Mouse (Mus musculus) stomach, postnatal 0 days (tissue): ENCODE measurements around the gene Traf3ip3. TPM values are rescaled to one million over a fixed set of nuclear protein-coding genes. Genes with fewer than 3 reads are reported as not detected.

ENCODE experiments used
- ATAC-seq: fragments of 200-750 bp; cut with Nextera tagmentation; 2 replicates; pipeline ENCODE4 v1.8.0; 2017; ENCODE audit not compliant: low FRiP score, low TSS enrichment
- DNase-seq: peaks from one replicate; pipeline ENCODE4 v3.0.0-alpha.2; 2016; ENCODE audit warnings: low spot score
- H3K27ac ChIP-seq: fragments of 300-500 bp; sonication (generic); replicated peaks from 2 replicates; pipeline ENCODE4 v1.5.1; 2014; ENCODE audit warnings: mild to moderate bottlenecking, control low read depth
- H3K27me3 ChIP-seq: fragments of 300-500 bp; sonication (generic); 2 replicates; pipeline ENCODE4 v1.6.1; 2014; ENCODE audit warnings: low read length; ENCODE audit not compliant: control insufficient read depth, insufficient read depth
- H3K36me3 ChIP-seq: fragments of 300-500 bp; sonication (generic); 2 replicates; pipeline ENCODE4 v1.6.1; 2014; ENCODE audit warnings: low read length, mixed read lengths; ENCODE audit not compliant: control insufficient read depth, insufficient read depth
- H3K4me1 ChIP-seq: fragments of 300-500 bp; sonication (generic); replicated peaks from 2 replicates; pipeline ENCODE4 v1.6.1; 2014; ENCODE audit warnings: antibody characterized with exemption; ENCODE audit not compliant: control insufficient read depth, insufficient read depth
- H3K4me2 ChIP-seq: fragments of 300-500 bp; sonication (generic); replicated peaks from 2 replicates; pipeline ENCODE4 v1.6.1; 2014; ENCODE audit warnings: low read depth, mild to moderate bottlenecking, control low read depth, moderate library complexity
- H3K4me3 ChIP-seq: fragments of 300-500 bp; sonication (generic); 2 replicates; pipeline ENCODE4 v1.5.1; 2014; ENCODE audit warnings: low read depth, low read length, control low read depth
- H3K9ac ChIP-seq: fragments of 300-500 bp; sonication (generic); 2 replicates; pipeline ENCODE4 v1.6.1; 2014; ENCODE audit warnings: mild to moderate bottlenecking, low read length, control low read depth, mixed read lengths
- H3K9me3 ChIP-seq: fragments of 300-500 bp; sonication (generic); 2 replicates; pipeline ENCODE4 v1.6.1; 2016; ENCODE audit warnings: low read length; ENCODE audit not compliant: control insufficient read depth
- CTCF ChIP-seq: IDR thresholded peaks from 2 replicates; pipeline ENCODE4 v1.5.1; 2016; ENCODE audit warnings: antibody characterized with exemption, low read depth, mild to moderate bottlenecking, moderate library complexity
- EP300 ChIP-seq: optimal IDR thresholded peaks from 2 replicates; pipeline ENCODE3; 2016; ENCODE audit warnings: antibody characterized with exemption
- WGBS: fragments of 180-500 bp; shearing (Covaris S2); extraction: QIAGEN DNeasy Blood & Tissue Kit; methylation state at CpG from one replicate; pipeline ENCODE4 v1.1.7; 2014; 5-methylcytosine and 5-hydroxymethylcytosine counted together
- polyA plus RNA-seq: library from polyadenylated mRNA; unstranded; fragments of >200 nt; fragmentation: Nextera tagmentation; extraction: Ambion mirVana; gene quantifications from 2 replicates; pipeline ENCODE4 v1.2.1, GENCODE M21; 2015

Gene Traf3ip3
- polyA plus RNA-seq, 1 experiment from 2014 or later: 1.8 TPM

DNA sequence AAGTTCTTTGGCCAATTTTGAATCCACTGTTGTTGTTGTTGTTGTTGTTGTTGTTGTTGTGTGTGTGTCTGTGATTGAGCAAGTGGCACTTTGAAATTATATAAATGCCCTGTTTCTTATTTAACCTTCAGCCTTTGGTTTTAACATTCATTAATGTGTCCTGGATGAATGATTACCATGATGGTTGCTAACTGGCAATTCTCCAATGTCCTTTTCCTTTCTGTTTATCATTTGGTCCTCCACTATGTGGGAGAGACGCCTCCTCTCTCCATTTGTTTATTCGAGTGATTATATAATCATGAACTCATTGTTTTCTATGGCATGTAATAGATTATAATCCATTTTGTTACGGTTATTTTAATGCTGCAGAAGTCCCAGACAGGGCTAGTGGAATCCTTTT, 29.0 kb upstream of the Traf3ip3 start:
- Histone ChIP-seq H3K9ac (no peak overlapping the region), H3K27me3 (no peaks in the 10 kb centered on the region), H3K4me1 (no peaks in the 10 kb centered on the region), H3K4me3 (no peak overlapping the region), H3K36me3 (no peaks in the 10 kb centered on the region), H3K27ac (no peak overlapping the region), H3K4me2 (no peak overlapping the region), H3K9me3 (no peaks in the 10 kb centered on the region)
- WGBS: 30% methylated on average over 3 of the region's 3 CpGs
- TF ChIP-seq CTCF: no peak
- TF ChIP-seq EP300: no peak
- DNase-seq (no peak), ATAC-seq (no peak)

DNA sequence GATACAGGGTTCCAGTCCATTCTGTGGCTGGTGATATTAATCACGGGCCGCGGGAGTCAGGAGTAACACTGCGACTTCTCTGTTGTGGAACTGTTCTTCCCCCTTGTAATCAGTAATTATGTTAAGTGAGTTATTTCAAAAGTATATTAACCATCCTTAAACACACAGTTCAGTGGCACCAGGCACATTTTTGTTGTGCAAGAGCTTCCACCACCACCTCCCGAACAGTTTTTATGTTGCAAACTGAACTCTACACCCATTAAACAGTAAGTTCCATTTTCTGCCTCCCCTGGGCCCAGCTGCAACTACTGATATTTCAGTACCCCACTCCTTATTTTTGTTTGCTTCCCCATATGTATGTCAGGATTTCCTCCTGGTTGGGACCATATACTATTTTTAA, 28.1 kb upstream of the Traf3ip3 start:
- DNase-seq: no peak
- Histone ChIP-seq H3K4me3 (no peak overlapping the region), H3K27ac (no peak overlapping the region), H3K9me3 (no peaks in the 10 kb centered on the region), H3K27me3 (no peaks in the 10 kb centered on the region), H3K4me1 (no peaks in the 10 kb centered on the region), H3K36me3 (no peaks in the 10 kb centered on the region), H3K9ac (no peak overlapping the region), H3K4me2 (no peak overlapping the region)
- WGBS: 93% methylated on average over 5 of the region's 5 CpGs
- no peak for TF ChIP-seq EP300
- TF ChIP-seq CTCF: no peak
- ATAC-seq: no peak

DNA sequence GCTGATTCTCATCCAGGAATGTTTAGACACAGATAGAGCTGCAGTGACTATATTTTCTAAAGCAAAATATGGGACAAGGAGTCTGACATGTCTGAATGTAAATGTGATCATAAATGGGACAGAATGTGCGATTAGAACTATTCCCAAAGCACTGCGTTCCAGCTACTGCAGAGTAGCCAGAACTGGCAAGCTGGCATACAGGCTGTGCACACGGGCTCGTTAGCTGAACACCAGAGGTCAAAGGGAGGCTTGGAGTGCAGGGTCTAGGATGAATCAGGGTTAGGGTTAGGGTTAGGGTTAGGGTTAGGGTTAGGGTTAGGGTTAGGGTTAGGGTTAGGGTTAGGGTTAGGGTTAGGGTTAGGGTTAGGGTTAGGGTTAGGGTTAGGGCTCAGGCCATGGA, 26.0 kb upstream of the Traf3ip3 start:
- 77% methylated on average over 4 of the region's 4 CpGs for WGBS
- Histone ChIP-seq H3K27ac (no peak overlapping the region), H3K4me2 (no peak overlapping the region), H3K4me3 (no peak overlapping the region), H3K9ac (no peak overlapping the region), H3K36me3 (no peaks in the 10 kb centered on the region), H3K27me3 (no peaks in the 10 kb centered on the region), H3K9me3 (no peaks in the 10 kb centered on the region), H3K4me1 (no peaks in the 10 kb centered on the region)
- TF ChIP-seq CTCF: no peak
- no peak for TF ChIP-seq EP300
- DNase-seq (no peak), ATAC-seq (no peak)

DNA sequence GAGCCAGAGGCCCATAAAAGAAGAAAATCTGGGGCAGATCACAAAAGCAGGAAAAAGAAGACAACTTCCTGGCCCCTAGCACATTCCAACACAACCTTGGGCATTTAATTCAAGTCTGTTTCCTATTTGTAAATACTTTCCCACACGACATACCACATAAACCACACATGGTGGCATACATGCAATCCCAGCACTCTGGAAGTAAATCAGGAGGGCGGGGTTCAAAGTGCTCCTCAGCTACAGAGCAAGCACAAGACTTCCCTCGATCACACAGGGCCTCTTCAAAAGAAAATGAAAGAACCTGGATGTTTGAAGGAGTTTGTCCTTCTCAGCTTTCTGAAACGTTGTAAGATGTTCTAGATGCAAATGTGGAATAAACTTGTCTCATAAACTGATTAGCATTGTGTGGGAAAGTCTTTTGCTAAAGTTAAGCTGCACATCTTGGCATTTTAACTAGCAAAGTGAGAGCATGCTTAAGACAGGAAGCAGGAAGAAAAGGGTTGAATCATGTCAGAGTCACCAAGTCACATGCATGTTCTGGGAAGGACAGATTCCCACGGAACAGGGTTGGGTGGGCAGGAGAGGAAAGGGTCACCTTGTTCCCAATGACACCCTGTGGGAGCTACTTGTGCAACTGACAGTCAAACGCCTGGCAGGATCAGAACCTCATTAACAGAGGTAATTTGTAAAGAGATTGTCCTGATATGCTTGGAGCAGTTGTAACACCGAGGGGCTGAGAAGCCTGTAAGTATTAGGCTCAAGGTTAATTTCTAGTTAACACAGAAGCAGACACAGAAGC, 25.4 kb upstream of the Traf3ip3 start:
- Histone ChIP-seq H3K9me3 (no peaks in the 10 kb centered on the region), H3K9ac (no peak overlapping the region), H3K27me3 (no peaks in the 10 kb centered on the region), H3K4me1 (no peaks in the 10 kb centered on the region), H3K36me3 (no peaks in the 10 kb centered on the region), H3K4me3 (no peak overlapping the region), H3K4me2 (no peak overlapping the region), H3K27ac (no peak overlapping the region)
- TF ChIP-seq EP300 (no peak), CTCF (no peak)
- DNase-seq (no peak), ATAC-seq (no peak)
- WGBS: 39% methylated on average over 7 of the region's 7 CpGs

DNA sequence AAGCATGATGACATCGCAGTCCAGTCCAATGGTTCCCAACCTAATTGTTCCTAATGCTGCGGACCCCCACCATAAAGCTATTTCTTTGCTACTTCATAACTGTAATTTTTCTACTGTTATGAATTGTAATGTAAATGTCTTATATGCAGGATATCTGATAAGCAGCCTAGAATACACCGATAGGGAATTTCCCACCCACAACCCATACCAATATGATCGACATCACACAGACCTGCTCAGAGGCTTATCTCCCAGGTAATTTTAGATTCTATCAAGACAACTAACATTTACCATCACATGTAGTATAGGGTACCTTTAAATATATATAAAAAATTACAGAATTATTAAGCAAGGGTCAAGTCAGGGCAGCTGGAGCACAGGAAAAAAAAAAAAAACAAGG, 24.6 kb upstream of the Traf3ip3 start:
- Histone ChIP-seq H3K4me2 (no peak overlapping the region), H3K4me3 (no peak overlapping the region), H3K27me3 (no peaks in the 10 kb centered on the region), H3K9ac (no peak overlapping the region), H3K9me3 (no peaks in the 10 kb centered on the region), H3K4me1 (no peaks in the 10 kb centered on the region), H3K36me3 (no peaks in the 10 kb centered on the region), H3K27ac (no peak overlapping the region)
- WGBS: 89% methylated on average over 4 of the region's 4 CpGs
- no peak for ATAC-seq
- TF ChIP-seq EP300 (no peak), CTCF (no peak)
- no peak for DNase-seq

DNA sequence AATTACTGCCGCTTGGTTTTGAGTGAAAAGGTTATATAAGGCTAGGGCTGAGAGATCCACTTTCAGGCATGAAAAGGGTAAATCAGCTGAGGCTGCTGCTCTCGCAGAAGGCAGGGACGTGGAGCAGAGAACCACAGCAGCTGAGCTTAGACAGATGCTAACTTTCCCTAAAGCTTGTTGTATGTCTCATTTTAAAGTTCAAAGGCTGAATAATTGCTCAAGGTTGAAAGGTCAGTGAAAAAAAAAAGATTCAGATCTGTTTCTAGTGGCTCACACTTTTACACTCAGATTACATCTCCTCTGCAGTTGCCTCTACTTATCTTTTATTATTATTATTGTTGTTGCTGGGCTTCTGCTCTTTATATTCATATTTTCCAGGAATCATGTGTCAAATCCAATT, 24.0 kb upstream of the Traf3ip3 start:
- no peak overlapping the region for H3K27ac ChIP-seq
- no peaks in the 10 kb centered on the region for H3K9me3 ChIP-seq
- WGBS: 27% methylated on average over 3 of the region's 3 CpGs
- no peak for ATAC-seq
- no peaks in the 10 kb centered on the region for H3K36me3 ChIP-seq
- H3K27me3 ChIP-seq: no peaks in the 10 kb centered on the region
- H3K9ac ChIP-seq: no peak overlapping the region
- H3K4me1 ChIP-seq: no peaks in the 10 kb centered on the region
- no peak overlapping the region for H3K4me2 ChIP-seq
- DNase-seq: no peak
- no peak overlapping the region for H3K4me3 ChIP-seq
- TF ChIP-seq EP300: no peak
